Comparison of ENCODE assay signal across 8 mouse cellular contexts in the genomic region with DNA sequence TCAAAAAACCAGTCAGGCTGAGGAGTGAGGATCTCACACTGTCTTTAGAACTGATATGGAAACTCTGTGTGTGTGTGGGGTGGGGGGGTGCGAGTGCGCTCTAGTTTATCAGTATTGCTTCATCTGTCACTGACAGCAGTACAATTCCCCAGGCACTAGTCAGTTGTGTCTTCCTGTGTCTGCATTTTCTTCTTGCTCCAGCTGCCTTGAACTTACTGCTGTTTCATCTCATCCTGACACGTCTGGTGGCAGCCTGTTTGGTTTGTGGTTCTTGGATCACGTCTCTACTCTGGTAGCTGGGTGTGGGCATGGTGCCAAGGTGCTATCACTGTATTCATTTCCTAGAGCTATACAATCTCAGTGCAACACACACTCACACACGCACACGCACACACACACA.
DNase-seq lines count a peak whose midpoint lies in the region; ATAC-seq lines count a peak whose summit lies in the region.

No protein-coding gene starts in this region.

- H3K4me1 ChIP-seq in hindbrain, embryonic 14.5 days (replicated peaks; ENCODE audit: control insufficient read depth, insufficient read depth, low read length): peaks cover 21% of the 10 kb centered on the region
- H3K4me1 ChIP-seq in hindbrain, embryonic 12.5 days: peaks cover 28% of the 10 kb centered on the region

- no peak overlapping the region for H3K4me3 ChIP-seq in hindbrain, embryonic 14.5 days (replicated peaks; ENCODE audit: low read length)
- no peak overlapping the region for H3K4me3 ChIP-seq in hindbrain, embryonic 12.5 days

- H3K27me3 ChIP-seq in hindbrain, embryonic 14.5 days (ENCODE audit: control insufficient read depth, insufficient read depth, low read length): no peaks in the 10 kb centered on the region
- H3K27me3 ChIP-seq in hindbrain, embryonic 12.5 days: no peaks in the 10 kb centered on the region

- H3K36me3 ChIP-seq in hindbrain, embryonic 14.5 days (replicated peaks; ENCODE audit: control insufficient read depth, insufficient read depth): no peaks in the 10 kb centered on the region
- H3K36me3 ChIP-seq in hindbrain, embryonic 12.5 days: no peaks in the 10 kb centered on the region

- 0 out of 2 replicates have a peak, but pooled peaks have one; percentile 26 for ATAC-seq in hindbrain, embryonic 14.5 days (ENCODE audit: low FRiP score)
- ATAC-seq in hindbrain, embryonic 12.5 days (ENCODE audit: low FRiP score): no peak

- DNase-seq in hindbrain, embryonic 14.5 days (ENCODE audit: low spot score): no peak
- peak; percentile 60 for DNase-seq in NIH3T3 (ENCODE audit: low read depth)
- DNase-seq in cerebellum, postnatal 36 days: peak; percentile 32 to 55
- DNase-seq in kidney, adult 11 months: peak; percentile 18
- DNase-seq in lung, postnatal 10 days: peak; percentile 76
- DNase-seq in gastrocnemius, adult 8-10 months (ENCODE audit: low spot score in 2 of 2): no peak
- no peak for DNase-seq in thymus, postnatal 4 days

- no peak overlapping the region for H3K27ac ChIP-seq in hindbrain, embryonic 14.5 days
- H3K27ac ChIP-seq in hindbrain, embryonic 12.5 days: no peak overlapping the region

- H3K4me2 ChIP-seq in hindbrain, embryonic 14.5 days (replicated peaks): no peak overlapping the region
- no peak overlapping the region for H3K4me2 ChIP-seq in hindbrain, embryonic 12.5 days (replicated peaks)

- 61% methylated on average over 6 of the region's 6 CpGs for WGBS in hindbrain, embryonic 14.5 days
- 71% methylated on average over 6 of the region's 6 CpGs for WGBS in hindbrain, embryonic 12.5 days

- no peak overlapping the region for H3K9ac ChIP-seq in hindbrain, embryonic 14.5 days
- H3K9ac ChIP-seq in hindbrain, embryonic 12.5 days: no peak overlapping the region

- no peaks in the 10 kb centered on the region for H3K9me3 ChIP-seq in hindbrain, embryonic 14.5 days (ENCODE audit: control insufficient read depth, low read length)
- H3K9me3 ChIP-seq in hindbrain, embryonic 12.5 days (replicated peaks): no peaks in the 10 kb centered on the region

Comparison
In these comparisons a context has a peak if more than half of its experiments do, and no peak if none do; other contexts are left out.
1. DNase-seq: peak in NIH3T3 (single experiment), cerebellum, postnatal 36 days (2 of 2), kidney, adult 11 months (single experiment) and lung, postnatal 10 days (single experiment); none in hindbrain, embryonic 14.5 days (single experiment), gastrocnemius, adult 8-10 months (0 of 2) and thymus, postnatal 4 days (single experiment).